Mouse (Mus musculus) cerebellum, adult 2 months (tissue): ENCODE measurements around the gene Desi2. TPM values are rescaled to one million over a fixed set of nuclear protein-coding genes. Genes with fewer than 3 reads are reported as not detected.
A peak's percentile ranks its signal among the peaks of the same experiment; 100 is the strongest.

Experiments used
- DNase-seq, 2 experiments: peaks; one replicate each; pipeline ENCODE4 v3.0.0; 2021
- H3K27ac ChIP-seq: fragments of 200-500 bp; 2 replicates; pipeline ENCODE4 v1.5.1; 2012; ENCODE audit warnings: low read length, control low read depth, inconsistent platforms; ENCODE audit not compliant: insufficient read depth
- H3K27me3 ChIP-seq: fragments of 200-500 bp; 2 replicates; pipeline ENCODE4 v1.6.1; 2012; ENCODE audit warnings: inconsistent platforms, mild to moderate bottlenecking, low read length, moderate library complexity; ENCODE audit not compliant: control insufficient read depth, insufficient read depth
- H3K4me1 ChIP-seq: fragments of 200-500 bp; 2 replicates; pipeline ENCODE4 v1.6.1; 2011; ENCODE audit warnings: low read length; ENCODE audit not compliant: control insufficient read depth, insufficient read depth
- H3K4me3 ChIP-seq: fragments of 200-500 bp; replicated peaks from 2 replicates; pipeline ENCODE3; 2011; ENCODE audit warnings: mild to moderate bottlenecking, low read depth, low read length, control low read depth; ENCODE audit not compliant: insufficient read depth
- CTCF ChIP-seq: fragments of 200-500 bp; IDR thresholded peaks from 2 replicates; pipeline ENCODE4 v1.5.1; 2011; ENCODE audit warnings: low read depth, mild to moderate bottlenecking, control low read depth, low read length, moderate library complexity, borderline replicate concordance; ENCODE audit not compliant: insufficient read depth
- POLR2A ChIP-seq: fragments of 200-500 bp; IDR thresholded peaks from 2 replicates; pipeline ENCODE4 v1.6.1; 2011; ENCODE audit warnings: low read length, control low read depth, borderline replicate concordance; ENCODE audit not compliant: insufficient read depth
- WGBS: fragments of 180-500 bp; shearing (Covaris S2); methylation state at CpG from one replicate; pipeline ENCODE4 v1.1.7; 2018; 5-methylcytosine and 5-hydroxymethylcytosine counted together
- polyA plus RNA-seq: library from polyadenylated mRNA; depleted of rRNA; stranded (reverse); fragments of >200 nt; gene quantifications from 2 replicates; pipeline ENCODE4 v1.2.3, GENCODE M21; 2012; rRNA removed

The Desi2 gene
- polyA plus RNA-seq, 1 experiment = 12.6 TPM

- no peaks in the 10 kb centered on the region for H3K27me3 ChIP-seq
- H3K4me3 ChIP-seq = no peak overlapping the region
- peak; percentile 59 to 67 for DNase-seq
- no peaks in the 10 kb centered on the region; the same call in 1 of the 2 replicates for H3K4me1 ChIP-seq
- TF ChIP-seq POLR2A (no peak), CTCF (peak; percentile 69; the same call in 1 of the 2 replicates)
- WGBS = 17% methylated on average over 3 of the region's 3 CpGs
- H3K27ac ChIP-seq = no peak overlapping the region
Observed at GRCm38 (mm10) chr1:178303425-178303824, 116.2 kb downstream of the Desi2 start.

Other genes starting within 250 kb of the Desi2 start
- 1.7 and 1.9 TPM in 2 replicates for gene Catspere2, start 204.0 kb upstream of the Desi2 start, polyA plus RNA-seq
- 97.7 and 99.4 TPM in 2 replicates for gene Cox20, start 131.7 kb downstream of the Desi2 start, polyA plus RNA-seq
- 365 and 383 TPM in 2 replicates for gene Hnrnpu, start 150.4 kb downstream of the Desi2 start, polyA plus RNA-seq
- gene Efcab2, start 218.7 kb downstream of the Desi2 start, polyA plus RNA-seq = 9.6 and 12.9 TPM in 2 replicates